Comparison of ENCODE assay signal across 8 mouse cellular contexts in the genomic region with DNA sequence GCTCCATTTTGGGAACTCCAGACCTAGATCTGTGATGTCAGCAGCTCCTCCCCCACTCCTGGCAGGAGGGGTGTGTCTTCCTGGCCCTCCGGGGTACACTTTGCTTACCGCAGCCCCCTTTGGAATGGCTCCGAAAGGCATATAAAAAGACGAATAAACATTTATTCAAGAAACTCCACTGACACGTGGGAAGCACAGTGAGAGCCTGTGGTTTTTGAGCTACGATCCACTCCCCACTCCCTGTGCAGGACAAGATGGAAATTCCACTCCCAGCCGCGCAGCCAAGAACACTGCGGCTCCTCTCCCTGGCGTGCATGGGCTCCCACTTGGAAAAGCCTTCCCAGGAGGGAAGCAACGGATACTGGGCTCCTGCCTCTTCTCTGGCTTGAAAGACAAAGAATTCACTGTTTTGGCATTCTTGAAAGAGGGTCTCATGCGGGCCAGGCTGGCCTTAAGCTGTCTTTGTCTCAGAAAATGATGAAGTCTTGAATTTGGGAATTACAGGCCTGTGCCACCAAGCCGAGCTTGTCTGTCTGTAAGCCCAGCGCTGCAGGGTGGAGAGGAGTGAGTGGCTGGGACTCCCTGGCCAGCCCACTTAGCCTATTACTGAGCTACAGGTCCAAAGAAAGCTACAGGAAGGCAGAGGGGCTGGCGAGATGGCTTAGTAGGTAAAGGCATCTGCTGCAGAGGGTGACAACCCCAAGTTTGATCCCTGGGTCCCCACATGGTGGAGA. TPM values are rescaled to one million over a fixed set of nuclear protein-coding genes. Genes with fewer than 3 reads are reported as not detected.
DNase-seq lines count a peak whose midpoint lies in the region; ATAC-seq lines count a peak whose summit lies in the region.

No protein-coding gene starts in this region.

- peak overlapping the region; percentile 42 for H3K4me2 ChIP-seq in forebrain, embryonic 16.5 days (ENCODE audit: low read length)
- peak overlapping the region; percentile 31; the same call in 1 of the 2 replicates for H3K4me2 ChIP-seq in limb, embryonic 15.5 days
- no peak overlapping the region for H3K4me2 ChIP-seq in liver, embryonic 11.5 days

- 0 out of 2 replicates have a peak overlapping the region, but pooled peaks have one; percentile 3 for H3K4me3 ChIP-seq in forebrain, embryonic 16.5 days (replicated peaks; ENCODE audit: low read length)
- H3K4me3 ChIP-seq in limb, embryonic 15.5 days = peak overlapping the region; percentile 8; the same call in 1 of the 2 replicates
- H3K4me3 ChIP-seq in liver, embryonic 11.5 days (ENCODE audit: low read depth, low read length) = no peak overlapping the region

- no peaks in the 10 kb centered on the region for H3K9me3 ChIP-seq in forebrain, embryonic 16.5 days (ENCODE audit: control insufficient read depth, low read length)
- H3K9me3 ChIP-seq in limb, embryonic 15.5 days = no peaks in the 10 kb centered on the region
- H3K9me3 ChIP-seq in liver, embryonic 11.5 days (ENCODE audit: control insufficient read depth, low read length) = no peaks in the 10 kb centered on the region

- H3K4me1 ChIP-seq in forebrain, embryonic 16.5 days (replicated peaks; ENCODE audit: control insufficient read depth, insufficient read depth, low read length) = peaks cover 22% of the 10 kb centered on the region
- peaks cover 42% of the 10 kb centered on the region for H3K4me1 ChIP-seq in limb, embryonic 15.5 days
- 0 out of 2 replicates have a peak, but pooled peaks cover 3% of the 10 kb centered on the region for H3K4me1 ChIP-seq in liver, embryonic 11.5 days (replicated peaks; ENCODE audit: control insufficient read depth, insufficient read depth, low read length)

- peak overlapping the region; percentile 48 for H3K27ac ChIP-seq in forebrain, embryonic 16.5 days (ENCODE audit: low read length)
- H3K27ac ChIP-seq in limb, embryonic 15.5 days = peak overlapping the region; percentile 90
- H3K27ac ChIP-seq in liver, embryonic 11.5 days (ENCODE audit: low read depth, low read length) = no peak overlapping the region

- DNase-seq in gastrocnemius, postnatal 25 days = peak; percentile 32
- no peak for DNase-seq in gastrocnemius, adult 8-10 months (ENCODE audit: low spot score in 2 of 2)
- DNase-seq in Muller cell, postnatal 12 days (ENCODE audit: inconsistent ontology term) = peak; percentile 64
- DNase-seq in liver, embryonic 11.5 days (ENCODE audit: low spot score) = no peak
- DNase-seq in thymus, adult 18-20 months = no peak
- DNase-seq in adipocyte (ENCODE audit: low spot score) = no peak

- peak overlapping the region; percentile 41; the same call in 1 of the 2 replicates for H3K9ac ChIP-seq in forebrain, embryonic 16.5 days (replicated peaks; ENCODE audit: low read depth, low read length)
- H3K9ac ChIP-seq in limb, embryonic 15.5 days = no peak overlapping the region
- H3K9ac ChIP-seq in liver, embryonic 11.5 days (ENCODE audit: low read depth, low read length) = no peak overlapping the region

- WGBS in forebrain, embryonic 16.5 days = 7% methylated on average over 15 of the region's 15 CpGs
- 15% methylated on average over 15 of the region's 15 CpGs for WGBS in limb, embryonic 15.5 days
- 31% methylated on average over 15 of the region's 15 CpGs for WGBS in liver, embryonic 11.5 days

- peak; percentile 46 for ATAC-seq in forebrain, embryonic 16.5 days
- peak; percentile 79 for ATAC-seq in limb, embryonic 15.5 days (ENCODE audit: insufficient number of reproducible peaks, low FRiP score, low TSS enrichment, low read depth)
- ATAC-seq in liver, embryonic 11.5 days (replicated peaks; ENCODE audit: low FRiP score) = no peak

- peaks cover 2% of the 10 kb centered on the region; the same call in 1 of the 2 replicates for H3K27me3 ChIP-seq in forebrain, embryonic 16.5 days (replicated peaks; ENCODE audit: control insufficient read depth, insufficient read depth, low read length)
- no peaks in the 10 kb centered on the region; the same call in 1 of the 2 replicates for H3K27me3 ChIP-seq in limb, embryonic 15.5 days
- H3K27me3 ChIP-seq in liver, embryonic 11.5 days (replicated peaks; ENCODE audit: control insufficient read depth, insufficient read depth, low read length) = peaks cover 10% of the 10 kb centered on the region

- H3K36me3 ChIP-seq in forebrain, embryonic 16.5 days (ENCODE audit: control insufficient read depth, insufficient read depth) = no peaks in the 10 kb centered on the region
- no peaks in the 10 kb centered on the region for H3K36me3 ChIP-seq in limb, embryonic 15.5 days
- H3K36me3 ChIP-seq in liver, embryonic 11.5 days (ENCODE audit: control insufficient read depth, insufficient read depth, low read length) = no peaks in the 10 kb centered on the region

RNA-seq across cellular contexts. Expression of a gene that starts 23.8 kb away (rescaled TPM):
- total RNA-seq in gastrocnemius, postnatal 25 days (2021) = 10 to 100 TPM; 13.0 to 35.9 TPM
- 10 to 100 TPM; 22.0 to 44.3 (median 33.9) TPM for total RNA-seq in gastrocnemius, adult 8-10 months (2022)
- 11.9 and 12.4 TPM in 2 replicates for polyA plus RNA-seq in forebrain, embryonic 16.5 days (2015; fragmentation: Nextera tagmentation; extraction: Ambion mirVana)
- 18.6 and 23.3 TPM in 2 replicates for polyA plus RNA-seq in limb, embryonic 15.5 days (2015; fragmentation: Nextera tagmentation; extraction: Ambion mirVana)
- polyA plus RNA-seq in liver, embryonic 11.5 days (2014; fragmentation: Nextera tagmentation; extraction: Ambion mirVana) = 0.47 and 0.58 TPM in 2 replicates

Comparison
In these comparisons a context has a peak if more than half of its experiments do, and no peak if none do; other contexts are left out.
1. DNase-seq: peak in gastrocnemius, postnatal 25 days (single experiment) and Muller cell, postnatal 12 days (single experiment); none in gastrocnemius, adult 8-10 months (0 of 2), liver, embryonic 11.5 days (single experiment), thymus, adult 18-20 months (0 of 2) and adipocyte (single experiment).